Mouse (Mus musculus) liver, embryonic 11.5 days (tissue): ENCODE results near the gene Nupr1. TPM values are rescaled to one million over a fixed set of nuclear protein-coding genes. Genes with fewer than 3 reads are reported as not detected.
A peak's percentile ranks its signal among the peaks of the same experiment; 100 is the strongest.

Experiments used
- ATAC-seq: fragments of 200-750 bp; cut with Nextera tagmentation; replicated peaks from 2 replicates; pipeline ENCODE4 v1.8.0; 2017; ENCODE audit warnings: moderate number of reproducible peaks, mild to moderate bottlenecking, moderate TSS enrichment, moderate library complexity; ENCODE audit not compliant: low FRiP score
- DNase-seq: peaks from one replicate; pipeline ENCODE4 v3.0.0-alpha.2; 2017; ENCODE audit warnings: low spot score
- H3K27ac ChIP-seq: fragments of 300-500 bp; sonication (generic); 2 replicates; pipeline ENCODE4 v1.5.1; 2014; ENCODE audit warnings: mild to moderate bottlenecking, low read depth, low read length, control low read depth
- H3K27me3 ChIP-seq: fragments of 300-500 bp; sonication (generic); replicated peaks from 2 replicates; pipeline ENCODE4 v1.6.1; 2014; ENCODE audit warnings: low read length, mixed read lengths; ENCODE audit not compliant: control insufficient read depth, insufficient read depth
- H3K36me3 ChIP-seq: fragments of 300-500 bp; sonication (generic); 2 replicates; pipeline ENCODE4 v1.6.1; 2014; ENCODE audit warnings: mild to moderate bottlenecking, low read length, moderate library complexity, mixed read lengths; ENCODE audit not compliant: control insufficient read depth, insufficient read depth
- H3K4me1 ChIP-seq: fragments of 300-500 bp; sonication (generic); replicated peaks from 2 replicates; pipeline ENCODE4 v1.6.1; 2014; ENCODE audit warnings: low read length, mixed read lengths; ENCODE audit not compliant: control insufficient read depth, insufficient read depth
- H3K4me2 ChIP-seq: fragments of 300-500 bp; sonication (generic); 2 replicates; pipeline ENCODE4 v1.6.1; 2014; ENCODE audit warnings: mild to moderate bottlenecking, control low read depth, moderate library complexity
- H3K4me3 ChIP-seq: fragments of 300-500 bp; sonication (generic); 2 replicates; pipeline ENCODE4 v1.5.1; 2014; ENCODE audit warnings: low read depth, low read length, control low read depth
- H3K9ac ChIP-seq: fragments of 300-500 bp; sonication (generic); 2 replicates; pipeline ENCODE4 v1.6.1; 2014; ENCODE audit warnings: low read depth, low read length, control low read depth
- H3K9me3 ChIP-seq: fragments of 300-500 bp; sonication (generic); 2 replicates; pipeline ENCODE4 v1.6.1; 2016; ENCODE audit warnings: low read length, inconsistent platforms, mixed read lengths; ENCODE audit not compliant: control insufficient read depth
- WGBS: fragments of 180-500 bp; shearing (Covaris S2); extraction: QIAGEN DNeasy Blood & Tissue Kit; methylation state at CpG from one replicate; pipeline ENCODE4 v1.1.7; 2014; 5-methylcytosine and 5-hydroxymethylcytosine counted together
- polyA plus RNA-seq: library from polyadenylated mRNA; unstranded; fragments of >200 nt; fragmentation: Nextera tagmentation; extraction: Ambion mirVana; gene quantifications from 2 replicates; pipeline ENCODE4 v1.2.1, GENCODE M21; 2014

Nupr1 gene
- polyA plus RNA-seq, 1 experiment from 2014 or later = 7.1 TPM

DNA sequence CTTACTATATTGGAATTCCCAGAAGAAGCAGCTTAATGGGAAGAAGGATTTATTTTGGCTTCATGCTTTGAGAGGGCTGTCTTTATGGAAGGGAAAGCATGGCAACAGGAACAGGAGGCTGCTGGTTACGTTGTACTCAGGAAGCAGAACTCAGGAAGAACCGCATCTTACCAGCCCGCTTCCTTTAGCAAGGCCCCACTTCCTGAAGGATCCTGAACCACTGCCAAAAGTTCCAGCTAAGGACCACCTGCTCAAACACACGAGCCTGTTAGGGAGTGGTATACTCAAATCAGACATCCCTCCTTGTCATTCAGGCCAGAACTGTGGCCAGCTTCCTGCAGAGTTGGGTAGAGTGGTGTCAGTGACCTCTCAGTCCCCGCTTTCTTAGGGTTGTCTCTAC is 37.8 kb upstream of the Nupr1 start:
- 75% methylated on average over 5 of the region's 5 CpGs for WGBS
- Histone ChIP-seq H3K4me1 (no peaks in the 10 kb centered on the region), H3K36me3 (peaks cover 24% of the 10 kb centered on the region), H3K27me3 (no peaks in the 10 kb centered on the region), H3K4me2 (no peak overlapping the region), H3K9me3 (no peaks in the 10 kb centered on the region), H3K4me3 (no peak overlapping the region), H3K27ac (no peak overlapping the region), H3K9ac (no peak overlapping the region)
- ATAC-seq = no peak
- DNase-seq = no peak

DNA sequence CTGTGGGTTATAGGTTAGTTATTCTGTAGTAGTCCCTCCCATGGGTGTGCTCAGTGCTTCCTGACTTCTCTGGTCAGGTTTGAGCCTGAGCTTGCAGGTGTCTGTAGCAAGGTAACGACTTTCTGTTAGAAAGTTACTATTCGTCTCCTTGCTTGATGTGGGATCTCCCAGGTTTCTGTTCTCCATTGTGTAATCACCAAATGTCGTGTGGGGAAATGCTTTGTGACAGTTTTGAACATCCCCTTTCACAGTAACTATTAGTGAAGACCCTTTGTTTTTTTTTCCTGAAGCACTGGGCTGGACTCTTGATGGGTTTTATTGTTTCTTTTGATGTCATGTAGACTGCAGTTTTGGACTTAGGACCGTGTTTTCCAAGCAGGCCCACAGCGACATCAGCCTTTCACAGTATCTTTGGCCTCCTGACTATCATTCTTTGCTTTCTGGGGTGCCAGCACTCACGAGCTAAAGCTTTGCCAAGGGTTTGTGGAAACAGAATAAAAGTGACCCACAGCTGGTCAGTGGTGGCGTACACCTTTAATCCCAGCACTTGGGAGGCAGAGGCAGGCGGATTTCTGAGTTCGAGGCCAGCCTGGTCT is 36.9 kb upstream of the Nupr1 start:
- no peak for DNase-seq
- Histone ChIP-seq H3K27me3 (no peaks in the 10 kb centered on the region), H3K4me2 (no peak overlapping the region), H3K9me3 (no peaks in the 10 kb centered on the region), H3K9ac (no peak overlapping the region), H3K4me3 (no peak overlapping the region), H3K4me1 (no peaks in the 10 kb centered on the region), H3K27ac (no peak overlapping the region), H3K36me3 (peaks cover 22% of the 10 kb centered on the region)
- WGBS = 82% methylated on average over 9 of the region's 9 CpGs
- no peak for ATAC-seq

DNA sequence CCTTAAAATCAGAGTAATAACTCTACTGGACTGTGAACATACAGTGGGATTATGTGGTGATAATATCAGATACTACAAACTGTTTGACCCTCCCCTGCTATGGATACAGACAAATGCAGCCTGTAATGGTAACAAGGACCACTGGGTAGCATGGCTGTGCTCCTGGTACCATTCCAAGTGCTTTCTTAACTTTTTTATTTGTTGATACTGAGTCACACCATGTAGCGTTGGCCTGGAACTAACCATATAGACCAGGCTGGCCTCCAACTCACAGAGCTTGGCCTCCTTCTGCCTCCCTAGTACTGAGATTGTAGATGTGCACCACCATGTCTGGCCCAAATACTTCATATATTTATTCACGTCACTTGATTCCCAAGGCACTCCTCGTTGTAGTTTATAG is 34.6 kb upstream of the Nupr1 start:
- Histone ChIP-seq H3K9ac (no peak overlapping the region), H3K9me3 (no peaks in the 10 kb centered on the region), H3K36me3 (peaks cover 20% of the 10 kb centered on the region), H3K27me3 (no peaks in the 10 kb centered on the region), H3K4me1 (no peaks in the 10 kb centered on the region), H3K4me2 (no peak overlapping the region), H3K27ac (no peak overlapping the region), H3K4me3 (no peak overlapping the region)
- WGBS = 92% methylated on average over 3 of the region's 3 CpGs
- ATAC-seq (no peak), DNase-seq (no peak)

DNA sequence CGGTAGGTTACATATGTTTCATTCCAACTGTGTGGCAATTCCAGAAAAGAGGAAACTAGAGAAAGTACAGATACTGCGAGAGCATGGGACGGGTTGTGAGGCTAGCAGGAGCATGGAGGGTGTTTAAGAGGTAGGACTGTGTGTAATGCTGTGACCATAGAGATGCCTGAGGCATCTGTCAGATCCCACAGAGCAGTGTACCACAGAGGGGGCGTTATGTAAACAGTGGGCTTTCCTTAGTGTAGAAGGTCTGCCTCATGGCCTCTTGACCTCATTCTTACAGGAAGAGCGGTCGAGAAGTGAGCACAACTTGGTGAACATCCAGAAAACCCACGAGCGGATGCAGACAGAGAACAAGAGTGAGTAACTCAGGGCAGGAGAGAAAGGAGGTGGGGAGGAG is 33.0 kb upstream of the Nupr1 start:
- Histone ChIP-seq H3K27ac (no peak overlapping the region), H3K4me3 (no peak overlapping the region), H3K9me3 (no peaks in the 10 kb centered on the region), H3K27me3 (no peaks in the 10 kb centered on the region), H3K4me2 (no peak overlapping the region), H3K36me3 (peaks cover 20% of the 10 kb centered on the region), H3K9ac (0 out of 2 replicates have a peak overlapping the region, but pooled peaks have one; percentile 8), H3K4me1 (no peaks in the 10 kb centered on the region)
- ATAC-seq (no peak), DNase-seq (no peak)
- WGBS = 75% methylated on average over 8 of the region's 8 CpGs

DNA sequence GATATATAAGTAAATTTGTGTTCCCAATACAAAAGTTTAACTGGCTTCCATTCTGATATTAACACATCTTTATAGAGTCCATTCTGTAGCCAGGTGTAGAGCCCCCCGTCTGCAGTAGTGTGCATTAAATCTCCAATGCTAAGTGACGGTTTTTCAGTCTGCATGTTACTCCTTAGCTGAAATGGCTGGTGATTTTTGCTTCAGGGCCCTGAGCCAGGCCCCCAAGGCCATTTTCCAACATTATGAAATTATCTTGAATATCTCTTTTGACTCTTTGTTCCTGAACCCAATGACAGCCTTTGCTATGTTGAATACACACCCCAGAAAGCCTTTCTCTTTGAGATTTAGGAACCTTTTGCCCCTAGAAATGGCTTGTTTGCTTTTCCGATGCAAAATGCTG is 29.1 kb upstream of the Nupr1 start:
- Histone ChIP-seq H3K27me3 (no peaks in the 10 kb centered on the region), H3K9me3 (no peaks in the 10 kb centered on the region), H3K9ac (no peak overlapping the region), H3K36me3 (peaks cover 7% of the 10 kb centered on the region), H3K4me3 (no peak overlapping the region), H3K4me2 (no peak overlapping the region), H3K4me1 (peaks cover 6% of the 10 kb centered on the region; the same call in 1 of the 2 replicates), H3K27ac (no peak overlapping the region)
- WGBS = 89% methylated on average over 3 of the region's 3 CpGs
- DNase-seq (no peak), ATAC-seq (no peak)

DNA sequence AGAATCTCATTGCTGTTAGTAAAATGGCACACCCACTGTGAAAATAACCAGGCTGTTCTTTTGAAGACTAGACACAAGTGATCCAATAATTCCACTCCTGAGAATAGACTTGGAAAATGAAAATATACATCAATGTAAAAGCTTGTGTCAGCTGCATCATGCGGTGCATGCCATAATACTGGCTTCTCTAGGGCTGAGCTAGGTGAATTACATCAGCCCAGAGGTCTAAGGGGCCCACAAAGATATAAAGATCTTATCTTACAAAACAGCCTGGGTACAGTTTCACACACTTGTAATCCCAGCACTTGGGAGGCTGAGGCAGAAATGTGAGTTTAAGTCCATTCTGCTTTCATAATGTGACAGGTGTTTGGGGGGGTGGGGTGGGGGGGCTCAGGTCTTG is 26.9 kb upstream of the Nupr1 start:
- Histone ChIP-seq H3K27ac (no peak overlapping the region), H3K4me3 (no peak overlapping the region), H3K27me3 (no peaks in the 10 kb centered on the region), H3K4me2 (no peak overlapping the region), H3K9me3 (no peaks in the 10 kb centered on the region), H3K9ac (no peak overlapping the region), H3K36me3 (0 out of 2 replicates have a peak, but pooled peaks cover 2% of the 10 kb centered on the region), H3K4me1 (peaks cover 13% of the 10 kb centered on the region)
- DNase-seq = no peak
- WGBS = 92% methylated on average over 1 of the region's 1 CpGs
- ATAC-seq = no peak

DNA sequence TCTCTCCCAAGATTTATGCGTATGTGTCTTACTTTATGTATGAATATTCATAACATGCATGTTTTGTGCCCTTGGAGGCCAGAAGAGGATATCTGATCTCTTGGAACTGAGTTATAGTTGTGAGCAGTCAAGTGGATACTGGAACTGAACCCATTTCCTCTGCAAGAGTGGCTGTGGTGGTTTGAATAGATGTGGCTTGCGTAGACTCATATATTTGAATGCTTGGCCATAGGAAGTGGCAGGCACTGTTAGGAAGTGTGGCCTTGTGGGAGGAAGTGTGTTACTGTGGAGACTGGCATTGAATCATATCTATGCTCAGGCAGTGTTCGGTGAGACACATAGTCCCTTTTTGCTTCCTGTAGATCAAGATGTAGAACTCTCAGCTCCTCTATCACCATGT is 25.0 kb upstream of the Nupr1 start:
- no peak overlapping the region for H3K4me2 ChIP-seq
- H3K27ac ChIP-seq = peak overlapping the region; percentile 59
- no peak overlapping the region for H3K4me3 ChIP-seq
- no peak for DNase-seq
- no peaks in the 10 kb centered on the region for H3K27me3 ChIP-seq
- no peak overlapping the region for H3K9ac ChIP-seq
- H3K36me3 ChIP-seq = no peaks in the 10 kb centered on the region; the same call in 1 of the 2 replicates
- H3K4me1 ChIP-seq = peaks cover 18% of the 10 kb centered on the region
- H3K9me3 ChIP-seq = no peaks in the 10 kb centered on the region
- WGBS = 69% methylated on average over 3 of the region's 3 CpGs
- peak; percentile 39; the same call in 1 of the 2 replicates for ATAC-seq

DNA sequence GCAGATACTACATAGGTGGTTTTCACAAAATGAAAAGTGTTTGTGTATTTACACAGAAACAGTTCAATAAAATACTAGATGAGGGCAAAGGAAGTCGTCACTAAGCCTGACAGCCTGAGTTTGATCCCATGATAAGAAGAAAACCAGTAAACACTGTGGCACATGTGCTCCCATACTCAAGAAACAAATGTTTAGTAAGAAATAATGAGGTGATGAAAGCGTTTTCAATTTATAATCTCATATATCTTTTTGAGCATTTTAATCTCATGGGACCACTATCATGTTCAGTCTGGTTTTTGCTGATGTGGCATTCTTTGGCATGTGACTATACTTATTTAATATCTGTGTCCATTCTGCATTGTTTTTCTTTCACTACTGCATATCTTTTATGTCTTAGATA is 23.3 kb upstream of the Nupr1 start:
- Histone ChIP-seq H3K36me3 (no peaks in the 10 kb centered on the region; the same call in 1 of the 2 replicates), H3K9ac (no peak overlapping the region), H3K4me3 (no peak overlapping the region), H3K4me2 (no peak overlapping the region), H3K27ac (no peak overlapping the region), H3K4me1 (peaks cover 30% of the 10 kb centered on the region), H3K9me3 (no peaks in the 10 kb centered on the region), H3K27me3 (no peaks in the 10 kb centered on the region)
- no peak for DNase-seq
- ATAC-seq = no peak
- WGBS = 71% methylated on average over 2 of the region's 2 CpGs

DNA sequence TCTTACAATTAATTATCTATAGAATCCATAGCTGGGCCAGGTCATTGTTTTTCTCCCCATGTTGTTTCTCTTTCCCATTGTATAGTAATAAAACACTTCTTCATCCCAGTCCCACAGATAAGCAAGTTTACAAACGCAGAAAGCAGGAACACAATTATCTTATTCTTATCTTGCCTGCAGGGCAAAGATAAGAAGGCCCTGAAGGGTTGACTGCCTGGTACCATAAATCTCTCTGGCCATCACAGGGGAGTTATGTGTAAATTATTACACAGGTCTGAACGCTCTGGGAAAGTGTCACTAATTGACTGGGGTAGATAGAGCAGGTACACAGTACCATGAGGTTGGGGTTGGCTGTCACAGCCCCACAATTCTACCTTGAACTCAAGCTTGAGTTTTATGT is 20.2 kb upstream of the Nupr1 start:
- ATAC-seq = peak; percentile 32; the same call in 1 of the 2 replicates
- WGBS = 8% methylated on average over 2 of the region's 2 CpGs
- no peaks in the 10 kb centered on the region for H3K9me3 ChIP-seq
- no peak overlapping the region for H3K9ac ChIP-seq
- no peaks in the 10 kb centered on the region; the same call in 1 of the 2 replicates for H3K36me3 ChIP-seq
- H3K27me3 ChIP-seq = no peaks in the 10 kb centered on the region
- no peak overlapping the region for H3K27ac ChIP-seq
- peak overlapping the region; percentile 21; the same call in 1 of the 2 replicates for H3K4me3 ChIP-seq
- DNase-seq = no peak
- H3K4me1 ChIP-seq = peaks cover 27% of the 10 kb centered on the region
- H3K4me2 ChIP-seq = peak overlapping the region; percentile 93
